Mouse (Mus musculus) embryo, embryonic 11 days (tissue): Measurements from ENCODE around the gene Ak6.

Experiments
- DNase-seq: peaks from one replicate; pipeline ENCODE4 v3.0.0-alpha.2; 2015

Ak6 gene

DNA sequence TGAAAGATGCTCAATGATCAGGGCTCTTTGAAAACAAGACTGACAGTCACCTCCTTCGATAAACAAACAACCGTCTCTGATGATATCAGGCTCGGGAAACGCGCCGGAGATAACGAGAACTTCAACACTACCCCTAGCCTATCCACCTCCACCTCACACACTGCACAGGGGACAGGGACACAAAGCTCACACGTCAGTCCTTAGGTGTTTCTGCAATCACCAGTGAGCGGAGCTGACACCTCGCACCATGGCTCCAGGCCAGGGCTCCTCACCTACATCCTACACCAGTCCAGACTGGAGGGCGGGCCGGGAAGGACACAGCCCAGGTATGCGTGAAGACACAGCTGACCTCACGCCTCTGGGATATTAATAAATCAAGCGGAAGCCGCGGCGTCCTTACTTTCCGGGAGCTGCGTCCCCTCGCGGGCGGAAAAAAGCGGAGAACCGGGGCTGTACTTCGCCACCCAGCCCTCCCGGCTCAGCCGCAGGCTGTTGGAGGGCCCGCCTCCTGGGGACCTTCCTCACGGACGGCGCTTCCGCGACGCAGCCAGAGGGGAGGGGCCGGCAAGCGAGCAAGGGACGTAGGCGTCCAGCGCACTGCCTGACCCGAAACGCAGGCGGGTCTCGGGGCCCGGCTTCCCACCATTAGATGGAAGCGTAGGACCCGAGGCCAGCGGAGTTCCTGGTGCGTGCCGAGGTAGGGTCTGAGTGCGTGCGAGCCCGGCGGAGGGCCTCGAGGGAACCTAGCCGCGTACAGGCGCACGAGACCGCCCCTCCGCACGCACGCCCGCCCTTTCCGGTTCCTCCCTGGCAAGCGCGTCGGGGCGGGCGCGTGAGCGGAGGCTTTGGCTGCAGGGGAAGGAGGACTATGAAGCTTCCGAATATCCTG, at the start of gene Ak6, which contains the start of gene Rad17:
Gene Ak6, plus strand, starts transcription at position 430 of the 889 bp plus-strand sequence.
Gene Rad17, minus strand, starts transcription at position 502 of the 889 bp plus-strand sequence.
- DNase-seq: peak; percentile 95

DNA sequence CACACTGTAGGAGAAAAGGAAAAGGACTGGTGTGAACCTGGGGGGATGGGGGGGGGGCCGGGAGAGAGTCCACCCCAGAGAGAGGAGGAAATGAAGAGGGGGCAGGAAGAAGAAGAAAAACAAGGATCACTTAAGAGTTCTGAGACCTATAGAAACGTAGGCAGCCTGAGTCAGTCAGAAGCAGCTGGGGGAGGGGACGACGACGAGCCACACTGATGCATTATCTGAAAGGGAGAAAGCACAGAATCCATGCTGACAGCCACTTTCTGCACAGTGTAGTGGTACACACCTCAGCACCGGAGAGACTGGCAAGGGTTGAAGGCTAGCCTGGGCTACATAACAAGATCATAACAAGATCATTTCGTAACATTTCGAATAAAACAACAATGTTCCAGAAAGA, 49.7 kb upstream of the Ak6 start:
- no peak for DNase-seq

GRCm38 (mm10) chr13:100602239-100602902, 48.4 kb upstream of the Ak6 start:
- no peak for DNase-seq

DNA sequence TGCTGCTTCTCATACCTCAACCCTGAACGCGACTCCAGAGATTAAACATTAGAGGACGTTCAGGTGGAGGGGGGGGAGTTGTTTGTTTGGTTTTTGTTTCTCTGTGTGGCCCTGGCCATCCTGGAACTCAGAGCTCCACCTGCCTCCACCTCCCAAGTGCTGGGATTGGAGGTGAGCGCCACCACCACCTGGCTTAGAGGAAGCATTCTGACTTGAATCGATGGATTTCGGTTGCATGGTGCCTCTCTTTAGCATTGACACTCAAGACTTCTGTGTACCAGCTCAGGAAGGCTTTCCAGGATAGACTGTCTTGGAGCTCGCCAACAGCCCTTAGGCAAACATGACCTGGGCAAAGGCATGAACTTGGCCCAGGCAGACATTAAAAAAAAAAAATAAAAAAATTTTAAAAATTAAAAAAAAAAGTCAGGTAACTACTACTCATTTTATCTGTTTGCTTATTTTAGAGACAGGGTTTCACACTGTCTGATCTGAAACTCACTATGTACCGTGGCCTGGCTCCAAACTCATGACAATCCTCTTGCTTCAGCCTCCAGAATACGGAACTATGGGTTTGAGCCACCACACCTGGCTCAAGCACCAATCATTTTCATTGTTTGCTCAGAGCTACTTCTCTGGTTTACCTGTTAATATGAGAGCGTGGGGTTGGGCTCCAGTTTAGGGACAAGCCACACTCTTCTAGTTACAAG, 47.6 kb upstream of the Ak6 start:
- no peak for DNase-seq

DNA sequence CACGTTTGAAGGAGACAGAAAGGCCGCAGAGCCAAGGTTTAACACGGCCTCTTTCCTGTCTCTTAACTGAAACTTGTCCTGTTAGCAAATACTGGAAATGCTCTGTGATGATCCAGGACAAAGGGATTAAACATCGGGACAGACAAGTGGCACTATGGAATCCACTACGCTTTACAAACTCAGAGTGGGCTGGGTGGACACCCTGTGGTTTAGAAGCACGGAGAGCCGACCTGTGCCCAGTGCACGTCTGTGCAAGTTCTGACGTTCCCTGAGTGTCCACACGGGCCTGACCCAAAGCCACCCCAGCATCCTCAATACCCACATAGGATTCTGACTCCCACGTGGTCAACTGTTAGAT, 47.1 kb upstream of the Ak6 start:
- no peak for DNase-seq

GRCm38 (mm10) chr13:100605845-100606244, 44.9 kb upstream of the Ak6 start:
- DNase-seq: no peak

DNA sequence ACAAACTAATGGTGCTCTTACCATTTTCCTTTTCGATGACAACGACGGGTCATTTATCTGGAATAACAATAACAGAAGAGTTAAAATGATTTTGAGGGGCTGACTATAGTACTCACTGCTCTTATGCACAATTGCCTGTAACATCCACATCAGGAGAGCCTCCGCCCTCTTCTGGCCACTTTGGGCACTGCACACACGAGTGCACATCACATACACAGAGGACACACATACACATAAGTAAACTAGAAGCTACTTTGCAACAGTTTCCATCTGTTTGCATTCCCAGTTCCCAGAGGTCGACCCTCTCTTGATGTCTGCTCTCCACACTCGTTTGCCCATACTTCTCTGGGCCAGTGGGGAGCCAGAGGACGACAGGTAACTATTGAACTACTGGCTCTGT, 43.0 kb upstream of the Ak6 start:
- DNase-seq: no peak

DNA sequence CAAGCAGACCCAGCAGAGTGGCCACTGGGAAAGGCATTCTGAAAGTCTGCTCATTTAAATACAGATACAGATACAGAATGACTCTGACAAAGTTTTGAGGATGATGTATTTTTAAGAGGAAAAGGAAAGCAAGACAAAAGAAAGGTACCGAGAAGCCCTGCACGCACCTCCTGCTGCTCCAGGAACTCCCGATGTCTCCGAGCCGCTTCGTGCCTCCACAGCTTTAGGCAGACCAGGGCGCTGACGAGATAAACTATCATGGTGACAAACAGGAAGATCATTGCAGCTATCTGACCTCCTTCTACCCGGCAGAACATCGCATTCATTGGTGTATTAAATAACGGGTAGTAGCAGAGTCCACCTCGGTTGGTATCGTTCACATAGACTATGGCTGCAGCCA, 39.5 kb upstream of the Ak6 start:
- no peak for DNase-seq

GRCm38 (mm10) chr13:100612251-100612650, 38.5 kb upstream of the Ak6 start:
- no peak for DNase-seq

DNA sequence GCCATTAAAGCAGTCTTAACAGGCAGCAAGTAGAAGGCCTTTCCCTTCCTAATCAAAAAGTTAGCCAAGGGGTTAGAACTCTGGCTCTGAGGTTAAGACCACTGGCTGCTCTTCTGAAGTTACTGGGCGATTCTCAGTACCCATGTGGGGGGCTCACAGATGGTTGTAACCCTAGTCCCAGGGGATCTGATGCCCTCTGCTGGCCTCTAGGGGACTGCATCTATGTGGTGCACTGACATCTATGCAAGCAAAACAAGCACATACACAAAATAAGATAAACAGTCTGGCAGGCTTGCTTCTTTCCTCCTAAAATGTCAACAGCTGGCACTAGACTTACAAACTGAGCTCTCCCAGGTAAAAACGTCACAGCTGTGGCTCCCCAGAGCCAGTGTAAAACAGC, 37.9 kb upstream of the Ak6 start:
- no peak for DNase-seq

DNA sequence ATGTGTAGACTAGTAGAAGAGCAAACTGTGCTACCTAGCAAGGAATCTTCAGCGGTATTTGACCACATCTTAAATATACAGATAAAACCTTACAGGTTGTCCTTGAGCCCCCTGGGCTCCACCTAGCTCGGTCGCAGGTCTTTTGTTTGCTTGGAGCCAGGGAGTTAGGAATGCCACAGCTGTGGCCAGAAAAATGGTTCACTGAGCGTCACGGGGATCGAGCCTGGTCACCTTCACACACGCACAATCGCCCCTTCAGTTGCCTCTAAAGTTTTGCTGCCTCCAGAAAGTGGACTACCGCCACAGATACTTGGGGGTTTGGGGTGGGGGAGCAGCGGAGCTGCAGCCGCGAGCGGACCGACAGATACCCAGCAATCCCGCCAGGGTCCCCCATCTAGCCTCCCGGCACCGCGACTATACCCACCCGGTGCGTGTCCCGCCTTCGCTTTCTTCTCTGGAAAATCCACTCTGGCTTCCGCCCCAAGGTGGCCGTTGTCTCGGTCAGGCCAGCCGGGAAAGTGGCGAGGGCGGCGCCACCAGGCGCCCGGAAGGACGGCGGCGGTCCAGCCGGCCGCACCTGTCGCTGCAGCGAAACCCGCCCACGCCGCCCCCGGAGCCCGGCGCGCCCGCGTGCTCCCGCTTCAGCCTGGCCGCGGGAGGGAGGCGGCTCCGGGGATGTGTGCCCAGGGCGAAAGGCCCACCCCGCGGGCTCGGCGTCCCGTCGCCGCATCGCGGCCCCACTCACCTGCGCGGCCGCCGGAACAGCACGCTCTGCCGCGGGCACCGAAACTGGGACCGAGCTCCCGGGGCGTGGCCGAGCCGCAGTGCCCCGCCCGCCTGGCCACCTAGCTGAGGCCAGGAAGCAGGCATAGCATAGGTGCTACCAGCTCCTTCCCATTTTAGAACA, 34.3 kb upstream of the Ak6 start, which contains the start of gene Marveld2:
Gene Marveld2, minus strand, starts transcription at position 791 of the 907 bp plus-strand sequence.
- peak; percentile 50 for DNase-seq

DNA sequence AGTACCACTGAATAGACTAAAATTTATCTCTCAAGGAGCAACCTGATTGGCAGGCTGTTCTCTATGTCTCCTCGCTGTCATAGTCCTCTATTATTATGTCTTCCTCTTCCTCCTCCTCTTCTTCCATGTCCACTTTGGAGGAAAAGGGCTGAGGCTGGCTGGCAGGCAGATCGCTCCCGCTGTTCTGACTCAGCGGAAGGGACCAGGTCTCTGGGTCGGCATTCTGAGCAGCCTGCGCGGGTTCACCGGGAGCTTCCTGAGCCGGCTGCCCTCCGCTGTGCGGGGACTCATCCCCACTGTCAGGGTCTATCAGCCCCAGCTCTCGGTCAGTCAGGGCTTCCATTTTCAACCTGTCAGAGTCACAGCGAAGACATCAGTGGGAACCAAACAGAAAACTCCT, 33.2 kb upstream of the Ak6 start:
- DNase-seq: no peak

DNA sequence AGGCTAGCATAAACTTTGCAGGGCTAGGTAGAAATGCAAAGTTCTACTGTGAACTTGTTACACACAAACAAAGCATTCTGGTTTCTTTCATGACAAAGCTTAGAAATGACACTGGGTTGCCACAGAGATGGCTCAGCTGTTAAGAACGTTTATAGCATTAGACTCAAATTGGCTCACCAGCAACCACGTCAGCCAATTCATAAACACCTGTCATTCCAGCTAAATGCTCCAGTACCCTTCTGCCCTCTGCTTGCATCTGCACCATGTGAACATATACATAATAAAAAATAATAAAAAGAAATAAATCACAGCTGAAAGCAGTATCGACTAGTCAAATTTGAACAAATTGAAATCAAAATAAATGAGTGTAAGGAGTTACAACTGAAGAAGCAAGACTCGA, 28.5 kb upstream of the Ak6 start:
- no peak for DNase-seq

DNA sequence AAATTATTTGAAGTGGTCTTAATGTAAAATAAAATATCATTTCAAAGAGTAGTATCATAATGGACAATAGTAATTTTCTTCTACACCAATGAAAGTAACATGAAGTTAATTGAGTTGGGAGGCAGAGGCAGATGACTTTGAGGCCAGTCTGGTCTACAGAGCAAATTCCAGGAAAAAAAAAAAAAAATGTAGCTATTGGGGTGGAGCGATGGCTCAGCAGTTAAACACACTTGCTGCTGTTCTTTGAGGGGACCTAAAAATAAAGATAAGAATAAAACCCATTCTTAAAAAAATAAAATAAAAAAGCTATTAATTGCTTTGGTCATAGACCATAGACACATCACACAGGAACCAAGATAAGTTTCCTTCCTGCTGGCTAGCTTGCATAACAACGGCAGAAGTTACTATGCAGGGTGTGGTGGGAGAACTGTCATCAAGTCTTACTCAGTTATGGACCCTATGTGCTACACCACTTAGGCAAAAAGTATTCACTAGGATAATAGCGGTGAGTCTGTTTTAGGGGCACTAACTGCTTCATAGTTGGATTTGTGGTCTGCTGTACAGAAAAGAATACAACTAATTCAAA, 16.6 kb upstream of the Ak6 start:
- DNase-seq: no peak

- DNase-seq: no peak
These were observed 8.1 kb upstream of the Ak6 start for GRCm38 (mm10) chr13:100642471-100643209.

DNA sequence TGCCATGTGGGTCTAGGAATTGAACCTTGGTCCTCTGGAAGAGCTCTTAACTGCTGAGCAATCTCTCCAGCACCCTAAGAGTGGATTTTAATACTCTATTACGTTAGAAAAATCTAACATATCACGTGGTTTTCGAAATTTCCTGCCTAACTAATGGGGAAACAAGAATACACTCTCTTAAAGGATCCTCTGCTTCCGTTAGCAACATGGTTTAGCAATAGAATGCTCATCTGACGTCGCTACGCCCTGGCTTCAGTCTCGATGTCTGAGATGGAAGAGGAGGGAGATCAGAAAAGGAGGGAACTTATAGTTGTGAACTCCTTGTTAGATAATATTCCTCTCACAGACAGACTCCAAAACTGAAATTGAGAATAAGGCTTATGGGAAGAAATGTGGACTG, 2.6 kb upstream of the Ak6 start:
- no peak for DNase-seq

DNA sequence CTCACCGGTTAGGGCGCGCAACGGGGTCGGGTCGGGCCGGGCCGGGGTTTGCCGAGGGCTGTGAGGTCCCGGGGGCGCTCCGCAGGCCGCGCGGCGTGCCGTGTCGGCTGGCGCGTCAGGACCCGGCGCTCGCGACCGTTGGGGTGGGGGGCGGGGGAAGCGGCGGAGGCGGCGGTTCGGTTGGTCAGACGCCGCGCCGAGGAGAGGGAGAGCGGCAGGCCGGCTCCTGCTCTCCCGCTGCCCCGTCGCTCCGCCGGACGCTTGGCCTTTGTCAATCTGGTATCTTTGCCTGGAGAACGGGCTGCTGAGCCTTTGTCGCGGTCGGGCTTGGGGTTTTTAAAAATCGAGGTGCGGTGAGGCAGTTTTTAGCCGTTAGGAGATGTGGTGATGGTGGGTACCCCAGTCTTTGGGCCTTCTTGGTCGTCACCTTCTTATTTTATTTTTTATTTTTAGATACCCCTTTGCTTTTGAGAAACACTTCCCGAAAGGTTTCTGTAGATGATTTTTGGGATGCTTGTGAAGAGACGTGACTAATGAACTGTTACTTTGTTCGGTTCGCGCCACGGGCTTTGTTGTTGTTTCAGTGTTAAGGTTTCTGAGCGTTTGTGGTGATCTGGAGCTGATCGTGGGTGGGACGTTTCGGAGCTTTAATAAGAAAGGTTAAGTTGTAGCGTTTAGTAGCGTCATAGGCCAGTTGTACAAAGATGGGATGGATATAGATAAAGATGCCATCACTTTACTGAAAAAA, 834 bp downstream of the Ak6 start, which contains the start of gene Taf9:
Gene Taf9, plus strand, starts transcription at position 141 of the 748 bp plus-strand sequence.
- peak; percentile 7 for DNase-seq

DNA sequence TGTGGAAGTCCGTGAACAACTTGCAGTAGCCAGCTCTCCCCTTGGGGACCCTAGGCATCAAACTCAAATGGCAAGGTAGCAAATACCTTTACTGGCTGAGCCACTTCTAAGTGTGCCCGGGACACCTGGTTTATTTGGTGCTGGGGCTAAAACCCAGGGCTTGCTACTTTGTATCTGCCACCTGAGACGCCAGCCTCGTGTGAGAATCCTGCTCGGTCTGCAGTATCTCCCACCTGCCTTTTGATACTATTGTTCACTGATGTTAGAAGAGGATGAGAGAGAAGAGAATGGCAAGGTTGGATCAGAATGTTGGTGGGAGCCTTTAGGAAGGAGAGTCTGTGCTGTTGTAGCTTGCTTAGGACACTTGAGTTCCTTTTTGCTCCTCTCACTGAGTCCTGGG, 7.3 kb downstream of the Ak6 start:
- DNase-seq: no peak

GRCm38 (mm10) chr13:100659864-100660456, 9.2 kb downstream of the Ak6 start:
- peak; percentile 76 for DNase-seq
